Mouse (Mus musculus) spleen, adult 2 months (tissue): Measurements from ENCODE around the gene Sfr1.

Experiments used
- CTCF ChIP-seq: fragments of 200-500 bp; IDR thresholded peaks from 2 replicates; pipeline ENCODE4 v1.5.1; 2011; ENCODE audit warnings: mild to moderate bottlenecking, inconsistent platforms; ENCODE audit not compliant: insufficient read depth, insufficient read length, insufficient replicate concordance; ENCODE audit errors: extremely low read depth
- POLR2A ChIP-seq: fragments of 200-500 bp; IDR thresholded peaks from 2 replicates; pipeline ENCODE4 v1.6.1; 2011; ENCODE audit warnings: low read depth, low read length, inconsistent platforms

DNA sequence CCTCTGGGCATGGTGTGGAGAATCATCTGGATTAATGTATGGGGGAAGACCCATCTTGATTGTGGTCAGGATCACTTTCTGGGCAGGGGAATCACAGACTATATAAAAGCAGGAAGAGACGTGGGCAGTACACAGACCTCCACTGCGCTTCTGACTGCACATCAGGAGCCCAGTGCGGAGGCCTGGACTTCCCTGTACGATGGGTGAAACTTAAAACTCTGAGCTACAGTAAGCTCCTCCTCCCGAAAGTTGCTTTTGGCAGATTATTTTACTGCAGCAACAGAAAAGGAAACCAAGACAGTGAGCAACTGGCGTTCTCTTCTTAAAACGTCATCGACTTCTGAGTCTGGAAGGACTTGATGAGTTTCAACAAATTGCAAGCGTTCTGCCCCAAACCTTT lies 23.4 kb downstream of the Sfr1 start:
- TF ChIP-seq CTCF (no peak), POLR2A (no peak)
